Mouse (Mus musculus) forebrain, embryonic 11.5 days (tissue): Measurements from ENCODE around the gene Havcr1. TPM values are rescaled to one million over a fixed set of nuclear protein-coding genes. Genes with fewer than 3 reads are reported as not detected.
"Not testable (repeated sequence)": the region's sequence is repeated elsewhere in the genome, so short reads cannot be mapped to it uniquely, and the experiment has no call there.

Experiments
- ATAC-seq: fragments of 200-750 bp; cut with Nextera tagmentation; replicated peaks from 2 replicates; pipeline ENCODE4 v1.8.0; 2017; ENCODE audit warnings: moderate TSS enrichment; ENCODE audit not compliant: low FRiP score
- DNase-seq: peaks from one replicate; pipeline ENCODE4 v3.0.0-alpha.2; 2017; ENCODE audit warnings: low spot score
- H3K27ac ChIP-seq: fragments of 300-500 bp; sonication (generic); 2 replicates; pipeline ENCODE4 v1.5.1; 2014; ENCODE audit warnings: low read depth, low read length
- H3K27me3 ChIP-seq: fragments of 300-500 bp; sonication (generic); 2 replicates; pipeline ENCODE4 v1.6.1; 2014; ENCODE audit warnings: mild to moderate bottlenecking, low read length, mixed read lengths; ENCODE audit not compliant: control insufficient read depth, insufficient read depth
- H3K36me3 ChIP-seq: fragments of 300-500 bp; sonication (generic); 2 replicates; pipeline ENCODE4 v1.6.1; 2014; ENCODE audit warnings: mild to moderate bottlenecking, low read length, moderate library complexity, mixed read lengths; ENCODE audit not compliant: control insufficient read depth, insufficient read depth
- H3K4me1 ChIP-seq: fragments of 300-500 bp; sonication (generic); replicated peaks from 2 replicates; pipeline ENCODE4 v1.6.1; 2014; ENCODE audit warnings: low read length, mixed read lengths; ENCODE audit not compliant: control insufficient read depth, insufficient read depth
- H3K4me2 ChIP-seq: fragments of 300-500 bp; sonication (generic); 2 replicates; pipeline ENCODE4 v1.6.1; 2014; ENCODE audit warnings: low read depth, mild to moderate bottlenecking, low read length, moderate library complexity, mixed read lengths; ENCODE audit not compliant: severe bottlenecking
- H3K4me3 ChIP-seq: fragments of 300-500 bp; sonication (generic); 2 replicates; pipeline ENCODE4 v1.5.1; 2014; ENCODE audit warnings: low read depth, low read length
- H3K9ac ChIP-seq: fragments of 300-500 bp; sonication (generic); 2 replicates; pipeline ENCODE4 v1.6.1; 2014; ENCODE audit warnings: low read length
- H3K9me3 ChIP-seq: fragments of 300-500 bp; sonication (generic); 2 replicates; pipeline ENCODE4 v1.6.1; 2016; ENCODE audit warnings: low read length, mixed read lengths; ENCODE audit not compliant: control insufficient read depth
- WGBS: fragments of 180-500 bp; shearing (Covaris S2); extraction: QIAGEN DNeasy Blood & Tissue Kit; methylation state at CpG from one replicate; pipeline ENCODE4 v1.1.7; 2014; 5-methylcytosine and 5-hydroxymethylcytosine counted together
- polyA plus RNA-seq: library from polyadenylated mRNA; unstranded; fragments of >200 nt; fragmentation: Nextera tagmentation; extraction: Ambion mirVana; gene quantifications from 2 replicates; pipeline ENCODE4 v1.2.1, GENCODE M21; 2014

Havcr1 gene
- not detected in 2 replicates for polyA plus RNA-seq

GRCm38 (mm10) chr11:46735076-46735475 is at the start of gene Havcr1:
Gene Havcr1 (plus strand): TSS chr11:46735080.
- 0 out of 2 replicates have a peak, but pooled peaks have one; percentile 14 for ATAC-seq
- WGBS: 88% methylated on average over 1 of the region's 1 CpGs
- not testable (repeated sequence) for H3K9ac ChIP-seq, H3K4me1 ChIP-seq, H3K4me2 ChIP-seq, H3K36me3 ChIP-seq, H3K27ac ChIP-seq, DNase-seq, H3K4me3 ChIP-seq, H3K27me3 ChIP-seq, H3K9me3 ChIP-seq

- Histone ChIP-seq H3K27me3 (no peaks in the 10 kb centered on the region), H3K4me2 (no peak overlapping the region), H3K9me3 (no peaks in the 10 kb centered on the region), H3K9ac (no peak overlapping the region), H3K36me3 (no peaks in the 10 kb centered on the region), H3K4me3 (no peak overlapping the region), H3K27ac (no peak overlapping the region), H3K4me1 (no peaks in the 10 kb centered on the region)
- WGBS: 91% methylated on average over 2 of the region's 2 CpGs
- no peak for DNase-seq
- ATAC-seq: no peak
These were observed 44.7 kb upstream of the Havcr1 start for GRCm38 (mm10) chr11:46690136-46690535.

GRCm38 (mm10) chr11:46695849-46696248 is 39.0 kb upstream of the Havcr1 start:
- not testable (repeated sequence) for DNase-seq, H3K4me2 ChIP-seq, H3K27ac ChIP-seq, H3K27me3 ChIP-seq, ATAC-seq, H3K9ac ChIP-seq, H3K4me1 ChIP-seq, H3K36me3 ChIP-seq, H3K9me3 ChIP-seq, H3K4me3 ChIP-seq
- WGBS: 88% methylated on average over 2 of the region's 2 CpGs

- Histone ChIP-seq H3K9me3 (no peaks in the 10 kb centered on the region), H3K4me3 (no peak overlapping the region), H3K36me3 (no peaks in the 10 kb centered on the region), H3K9ac (no peak overlapping the region), H3K4me2 (no peak overlapping the region), H3K4me1 (no peaks in the 10 kb centered on the region), H3K27ac (no peak overlapping the region), H3K27me3 (no peaks in the 10 kb centered on the region)
- DNase-seq (no peak), ATAC-seq (no peak)
- 82% methylated on average over 5 of the region's 5 CpGs for WGBS
These were observed 37.2 kb upstream of the Havcr1 start for GRCm38 (mm10) chr11:46697433-46698277.

GRCm38 (mm10) chr11:46698278-46698655 is 36.6 kb upstream of the Havcr1 start:
- ATAC-seq (no peak), DNase-seq (no peak)
- no peak overlapping the region for H3K9ac ChIP-seq
- WGBS: 90% methylated on average over 6 of the region's 6 CpGs
- no peak overlapping the region for H3K27ac ChIP-seq
- H3K4me2 ChIP-seq: no peak overlapping the region
- no peaks in the 10 kb centered on the region for H3K36me3 ChIP-seq
- no peaks in the 10 kb centered on the region for H3K4me1 ChIP-seq
- no peaks in the 10 kb centered on the region for H3K27me3 ChIP-seq
- H3K4me3 ChIP-seq: no peak overlapping the region
- no peaks in the 10 kb centered on the region for H3K9me3 ChIP-seq

- Histone ChIP-seq H3K4me3 (no peak overlapping the region), H3K36me3 (no peaks in the 10 kb centered on the region), H3K9me3 (no peaks in the 10 kb centered on the region), H3K4me1 (no peaks in the 10 kb centered on the region), H3K27ac (no peak overlapping the region), H3K4me2 (no peak overlapping the region), H3K27me3 (no peaks in the 10 kb centered on the region), H3K9ac (no peak overlapping the region)
- ATAC-seq (no peak), DNase-seq (no peak)
- whole genome bisulfite sequencing: 84% methylated on average over 5 of the region's 5 CpGs
These were observed 36.0 kb upstream of the Havcr1 start for GRCm38 (mm10) chr11:46698830-46699229.

GRCm38 (mm10) chr11:46706664-46707356 is 28.1 kb upstream of the Havcr1 start, which contains the start of gene Timd2:
Gene Timd2 (minus strand): TSS chr11:46707061.
- Histone ChIP-seq H3K36me3 (no peaks in the 10 kb centered on the region), H3K4me2 (no peak within 1 kb of the TSS), H3K4me1 (no peaks in the 10 kb centered on the region), H3K9me3 (no peaks in the 10 kb centered on the region), H3K4me3 (no peak within 1 kb of the TSS), H3K27me3 (no peaks in the 10 kb centered on the region), H3K9ac (no peak within 1 kb of the TSS), H3K27ac (no peak within 1 kb of the TSS)
- DNase-seq (no peak), ATAC-seq (no peak)
- 87% methylated on average over 6 of the region's 6 CpGs for WGBS

- 85% methylated on average over 11 of the region's 11 CpGs for WGBS
These were observed 3.3 kb upstream of the Havcr1 start for GRCm38 (mm10) chr11:46731541-46732070.

More at GRCm38 (mm10) chr11:46731541-46732070, 3.3 kb upstream of the Havcr1 start:
- DNase-seq (no peak), ATAC-seq (no peak)
- no peaks in the 10 kb centered on the region for H3K27me3 ChIP-seq
- no peaks in the 10 kb centered on the region for H3K36me3 ChIP-seq
- no peaks in the 10 kb centered on the region for H3K4me1 ChIP-seq
- no peak overlapping the region for H3K27ac ChIP-seq
- H3K4me3 ChIP-seq: no peak overlapping the region
- H3K9me3 ChIP-seq: no peaks in the 10 kb centered on the region
- no peak overlapping the region for H3K9ac ChIP-seq
- H3K4me2 ChIP-seq: no peak overlapping the region
